ENCODE assay signal across 27 mouse cellular contexts in the genomic region with DNA sequence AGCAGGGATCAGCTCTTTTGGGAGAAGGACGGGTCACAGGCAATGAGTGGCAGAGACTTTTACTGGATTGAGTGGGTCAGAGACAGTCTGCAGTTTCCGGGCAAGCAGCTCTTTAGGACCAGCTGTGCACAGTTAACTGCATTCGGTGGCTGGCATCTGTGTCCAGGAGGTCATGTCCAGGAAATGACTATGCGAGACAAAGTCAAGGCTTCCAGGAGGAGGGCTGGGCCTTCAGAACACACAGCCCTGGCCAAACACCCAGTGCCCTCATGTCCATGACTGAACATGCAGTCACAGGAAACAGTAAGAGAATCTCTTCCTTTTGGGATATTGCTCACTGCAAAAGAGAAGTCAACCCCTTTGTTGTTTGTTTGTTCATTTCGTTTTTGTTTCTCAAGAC.
DNase-seq lines count a peak whose midpoint lies in the region; ATAC-seq lines count a peak whose summit lies in the region.
"Had no signal": no experiment of that assay in that cellular context is flagged by ENCODE, and none has a peak within 500 bp of the region (broad histone marks: within the 10 kb centered on the region; RNA-seq: fewer than 3 reads in every experiment).

No protein-coding gene starts in this region.

- 52% methylated on average over 5 of the region's 5 CpGs for WGBS in lung, embryonic 16.5 days

- no peaks in the 10 kb centered on the region for H3K9me3 ChIP-seq in lung, embryonic 16.5 days (ENCODE audit: control insufficient read depth, low read length)
- H3K9me3 ChIP-seq: embryonic facial prominence, embryonic 12.5 days; embryonic facial prominence, embryonic 15.5 days; heart, embryonic 12.5 days; heart, embryonic 15.5 days; hindbrain, embryonic 10.5 days; hindbrain, embryonic 13.5 days had no signal

- H3K36me3 ChIP-seq in lung, embryonic 16.5 days (ENCODE audit: control insufficient read depth, insufficient read depth, low read length) = no peaks in the 10 kb centered on the region
- H3K36me3 ChIP-seq: embryonic facial prominence, embryonic 12.5 days; embryonic facial prominence, embryonic 15.5 days; heart, embryonic 12.5 days; heart, embryonic 15.5 days; hindbrain, embryonic 10.5 days; hindbrain, embryonic 13.5 days had no signal

- ATAC-seq in lung, embryonic 16.5 days (ENCODE audit: low read depth) = 0 out of 2 replicates have a peak, but pooled peaks have one; percentile 38
- ATAC-seq: activated CD4-positive, CD25-positive, alpha-beta regulatory T cell, adult 4 months; forebrain, embryonic 14.5 days; forebrain, postnatal 0 days; hindbrain, embryonic 16.5 days had no signal

- intact Hi-C loops in left cerebral cortex, postnatal 10 days (cut with DNase I) = no loop called here

- DNase-seq in lung, postnatal 14 days = no peak
- DNase-seq in lung, postnatal 10 days = peak; percentile 14
- peak; percentile 5 to 32 for DNase-seq in lung, postnatal 4 days
- no peak for DNase-seq in neural tube, embryonic 10.5 days (ENCODE audit: extremely low spot score, low spot score)
- no peak for DNase-seq in left cerebral cortex, postnatal 10 days (ENCODE audit: extremely low spot score in 1 of 2, low spot score in 2 of 2)
- DNase-seq: adrenal gland, postnatal 10 days; adrenal gland, postnatal 36 days; cerebellum, adult 11 months; cerebellum, adult 2 months; cerebellum, adult 9-11 months; cerebellum, postnatal 25 days; forebrain, postnatal 0 days; gastrocnemius, adult 2 months; gastrocnemius, postnatal 14 days; heart, adult 18-20 months; heart, postnatal 10 days; heart, postnatal 36 days had no signal

- H3K4me3 ChIP-seq in lung, embryonic 16.5 days (ENCODE audit: low read length) = no peak overlapping the region
- H3K4me3 ChIP-seq: embryonic facial prominence, embryonic 12.5 days; embryonic facial prominence, embryonic 15.5 days; gastrocnemius, adult 2 months; heart, embryonic 12.5 days; heart, embryonic 15.5 days; hindbrain, embryonic 10.5 days; hindbrain, embryonic 13.5 days had no signal

- no peak overlapping the region for H3K9ac ChIP-seq in lung, embryonic 16.5 days (ENCODE audit: low read length)
- H3K9ac ChIP-seq: embryonic facial prominence, embryonic 12.5 days; embryonic facial prominence, embryonic 15.5 days; forebrain, postnatal 0 days; heart, embryonic 12.5 days; heart, embryonic 15.5 days; hindbrain, embryonic 13.5 days had no signal

- H3K27me3 ChIP-seq in lung, embryonic 16.5 days (ENCODE audit: control insufficient read depth, insufficient read depth, low read depth, low read length) = no peaks in the 10 kb centered on the region
- H3K27me3 ChIP-seq: embryonic facial prominence, embryonic 12.5 days; embryonic facial prominence, embryonic 15.5 days; heart, embryonic 12.5 days; heart, embryonic 15.5 days; hindbrain, embryonic 13.5 days had no signal

- no peak overlapping the region for H3K27ac ChIP-seq in lung, embryonic 16.5 days (ENCODE audit: low read length)
- H3K27ac ChIP-seq: embryonic facial prominence, embryonic 12.5 days; embryonic facial prominence, embryonic 15.5 days; gastrocnemius, adult 2 months; heart, embryonic 15.5 days; hindbrain, embryonic 10.5 days; hindbrain, embryonic 13.5 days had no signal

- H3K4me1 ChIP-seq in lung, embryonic 16.5 days (replicated peaks; ENCODE audit: control insufficient read depth, insufficient read depth, low read length) = no peaks in the 10 kb centered on the region
- H3K4me1 ChIP-seq: embryonic facial prominence, embryonic 12.5 days; embryonic facial prominence, embryonic 15.5 days; heart, embryonic 12.5 days; heart, embryonic 15.5 days; hindbrain, embryonic 10.5 days; hindbrain, embryonic 13.5 days had no signal

- no peak overlapping the region for H3K4me2 ChIP-seq in lung, embryonic 16.5 days (ENCODE audit: low read depth, low read length)
- H3K4me2 ChIP-seq: embryonic facial prominence, embryonic 12.5 days; embryonic facial prominence, embryonic 15.5 days; heart, embryonic 12.5 days; heart, embryonic 15.5 days; hindbrain, embryonic 13.5 days had no signal

Comparison
In these comparisons a context has a peak if more than half of its experiments do, and no peak if none do; other contexts are left out.
1. DNase-seq: peak in lung, postnatal 10 days (single experiment) and lung, postnatal 4 days (2 of 2); none in lung, postnatal 14 days (single experiment), neural tube, embryonic 10.5 days (single experiment) and left cerebral cortex, postnatal 10 days (0 of 2).